Mouse (Mus musculus): ENCODE measurements around the gene Pcsk5. TPM values are rescaled to one million over a fixed set of nuclear protein-coding genes. Genes with fewer than 3 reads are reported as not detected.
"Not testable (repeated sequence)": the region's sequence is repeated elsewhere in the genome, so short reads cannot be mapped to it uniquely, and the experiment has no call there.

Pcsk5 gene
- polyA plus RNA-seq, 1 experiment from 2014 or later: 9.6 TPM

GRCm38 (mm10) chr19:17473138-17473537, 364.3 kb downstream of the Pcsk5 start:
- not testable (repeated sequence) for H3K27ac ChIP-seq; H3K27me3 ChIP-seq (ENCODE audit: poor library complexity, severe bottlenecking); H3K9me3 ChIP-seq; DNase-seq (ENCODE audit: extremely low spot score, low spot score); H3K4me3 ChIP-seq; H3K36me3 ChIP-seq (replicated peaks)
- peaks cover 23% of the 10 kb centered on the region; the same call in 1 of the 2 replicates for H3K4me1 ChIP-seq
- WGBS: 95% methylated on average over 2 of the region's 2 CpGs

GRCm38 (mm10) chr19:17471861-17472260, 365.6 kb downstream of the Pcsk5 start:
- Histone ChIP-seq H3K27ac (peak overlapping the region; percentile 41), H3K36me3 (replicated peaks) (no peaks in the 10 kb centered on the region), H3K9me3 (no peaks in the 10 kb centered on the region), H3K4me3 (no peak overlapping the region), H3K4me1 (peaks cover 23% of the 10 kb centered on the region; the same call in 1 of the 2 replicates), H3K27me3 (ENCODE audit: poor library complexity, severe bottlenecking) (no peaks in the 10 kb centered on the region)
- 64% methylated on average over 7 of the region's 7 CpGs for WGBS
- no peak for DNase-seq (ENCODE audit: extremely low spot score, low spot score)

GRCm38 (mm10) chr19:17471196-17471595, 366.2 kb downstream of the Pcsk5 start:
- H3K4me3 ChIP-seq: no peak overlapping the region
- H3K27ac ChIP-seq: no peak overlapping the region
- no peak for DNase-seq (ENCODE audit: extremely low spot score, low spot score)
- no peaks in the 10 kb centered on the region for H3K27me3 ChIP-seq (ENCODE audit: poor library complexity, severe bottlenecking)
- H3K4me1 ChIP-seq: peaks cover 27% of the 10 kb centered on the region; the same call in 1 of the 2 replicates
- no peaks in the 10 kb centered on the region for H3K9me3 ChIP-seq
- no peaks in the 10 kb centered on the region for H3K36me3 ChIP-seq (replicated peaks)
- 68% methylated on average over 4 of the region's 4 CpGs for WGBS

- no peaks in the 10 kb centered on the region for H3K36me3 ChIP-seq (replicated peaks)
- H3K27ac ChIP-seq: no peak overlapping the region
- peaks cover 27% of the 10 kb centered on the region; the same call in 1 of the 2 replicates for H3K4me1 ChIP-seq
- no peak overlapping the region for H3K4me3 ChIP-seq
- no peaks in the 10 kb centered on the region for H3K27me3 ChIP-seq (ENCODE audit: poor library complexity, severe bottlenecking)
- H3K9me3 ChIP-seq: no peaks in the 10 kb centered on the region
- 62% methylated on average over 6 of the region's 6 CpGs for WGBS
- DNase-seq (ENCODE audit: extremely low spot score, low spot score): no peak
These were observed 369.7 kb downstream of the Pcsk5 start for GRCm38 (mm10) chr19:17467556-17468211.

GRCm38 (mm10) chr19:17452001-17452400, 385.4 kb downstream of the Pcsk5 start:
- WGBS: 95% methylated on average over 7 of the region's 7 CpGs
- Histone ChIP-seq H3K4me3 (no peak overlapping the region), H3K36me3 (replicated peaks) (no peaks in the 10 kb centered on the region), H3K9me3 (no peaks in the 10 kb centered on the region), H3K27me3 (ENCODE audit: poor library complexity, severe bottlenecking) (no peaks in the 10 kb centered on the region), H3K4me1 (no peaks in the 10 kb centered on the region), H3K27ac (no peak overlapping the region)
- DNase-seq (ENCODE audit: extremely low spot score, low spot score): no peak

- no peak overlapping the region for H3K4me3 ChIP-seq
- no peaks in the 10 kb centered on the region for H3K9me3 ChIP-seq
- no peaks in the 10 kb centered on the region for H3K36me3 ChIP-seq (replicated peaks)
- H3K4me1 ChIP-seq: peaks cover 9% of the 10 kb centered on the region; the same call in 1 of the 2 replicates
- no peak for DNase-seq (ENCODE audit: extremely low spot score, low spot score)
- WGBS: 91% methylated on average over 7 of the region's 7 CpGs
- H3K27ac ChIP-seq: no peak overlapping the region
- no peaks in the 10 kb centered on the region for H3K27me3 ChIP-seq (ENCODE audit: poor library complexity, severe bottlenecking)
These were observed 393.9 kb downstream of the Pcsk5 start for GRCm38 (mm10) chr19:17443581-17443980.

- Histone ChIP-seq H3K27me3 (ENCODE audit: poor library complexity, severe bottlenecking) (no peaks in the 10 kb centered on the region), H3K27ac (no peak overlapping the region), H3K4me3 (no peak overlapping the region), H3K36me3 (replicated peaks) (no peaks in the 10 kb centered on the region), H3K4me1 (peaks cover 9% of the 10 kb centered on the region; the same call in 1 of the 2 replicates), H3K9me3 (no peaks in the 10 kb centered on the region)
- WGBS: 80% methylated on average over 4 of the region's 4 CpGs
- no peak for DNase-seq (ENCODE audit: extremely low spot score, low spot score)
These were observed 397.8 kb downstream of the Pcsk5 start for GRCm38 (mm10) chr19:17439476-17440189.

GRCm38 (mm10) chr19:17436651-17437050, 400.8 kb downstream of the Pcsk5 start:
- no peaks in the 10 kb centered on the region for H3K27me3 ChIP-seq (ENCODE audit: poor library complexity, severe bottlenecking)
- H3K9me3 ChIP-seq: no peaks in the 10 kb centered on the region
- 95% methylated on average over 1 of the region's 1 CpGs for WGBS
- H3K36me3 ChIP-seq (replicated peaks): no peaks in the 10 kb centered on the region
- H3K27ac ChIP-seq: no peak overlapping the region
- H3K4me1 ChIP-seq: peaks cover 9% of the 10 kb centered on the region; the same call in 1 of the 2 replicates
- DNase-seq (ENCODE audit: extremely low spot score, low spot score): no peak
- no peak overlapping the region for H3K4me3 ChIP-seq

- Histone ChIP-seq H3K36me3 (replicated peaks) (no peaks in the 10 kb centered on the region), H3K9me3 (no peaks in the 10 kb centered on the region), H3K4me1 (no peaks in the 10 kb centered on the region), H3K4me3 (no peak overlapping the region), H3K27ac (no peak overlapping the region), H3K27me3 (ENCODE audit: poor library complexity, severe bottlenecking) (no peaks in the 10 kb centered on the region)
- DNase-seq (ENCODE audit: extremely low spot score, low spot score): no peak
- WGBS: 90% methylated on average over 2 of the region's 2 CpGs
These were observed 408.9 kb downstream of the Pcsk5 start for GRCm38 (mm10) chr19:17428561-17428914.

- Histone ChIP-seq H3K27ac (no peak overlapping the region), H3K36me3 (replicated peaks) (no peaks in the 10 kb centered on the region), H3K27me3 (ENCODE audit: poor library complexity, severe bottlenecking) (no peaks in the 10 kb centered on the region), H3K4me1 (no peaks in the 10 kb centered on the region), H3K9me3 (no peaks in the 10 kb centered on the region), H3K4me3 (no peak overlapping the region)
- 91% methylated on average over 2 of the region's 2 CpGs for whole genome bisulfite sequencing
- DNase-seq (ENCODE audit: extremely low spot score, low spot score): no peak
These were observed 409.4 kb downstream of the Pcsk5 start for GRCm38 (mm10) chr19:17427824-17428560.

- H3K36me3 ChIP-seq (replicated peaks): no peaks in the 10 kb centered on the region
- 77% methylated on average over 3 of the region's 3 CpGs for WGBS
- H3K27me3 ChIP-seq (ENCODE audit: poor library complexity, severe bottlenecking): no peaks in the 10 kb centered on the region
- H3K4me3 ChIP-seq: no peak overlapping the region
- no peaks in the 10 kb centered on the region for H3K4me1 ChIP-seq
- H3K27ac ChIP-seq: no peak overlapping the region
- DNase-seq (ENCODE audit: extremely low spot score, low spot score): no peak
- H3K9me3 ChIP-seq: no peaks in the 10 kb centered on the region
These were observed 414.1 kb downstream of the Pcsk5 start for GRCm38 (mm10) chr19:17423306-17423705.

- no peaks in the 10 kb centered on the region for H3K36me3 ChIP-seq (replicated peaks)
- peaks cover 5% of the 10 kb centered on the region; the same call in 1 of the 2 replicates for H3K4me1 ChIP-seq
- no peaks in the 10 kb centered on the region for H3K9me3 ChIP-seq
- no peak for DNase-seq (ENCODE audit: extremely low spot score, low spot score)
- H3K4me3 ChIP-seq: no peak overlapping the region
- WGBS: 91% methylated on average over 1 of the region's 1 CpGs
- no peak overlapping the region for H3K27ac ChIP-seq
- no peaks in the 10 kb centered on the region for H3K27me3 ChIP-seq (ENCODE audit: poor library complexity, severe bottlenecking)
These were observed 419.6 kb downstream of the Pcsk5 start for GRCm38 (mm10) chr19:17417855-17418254.

All from forebrain, embryonic 10.5 days (tissue).